Mouse (Mus musculus) hindbrain, postnatal 0 days (tissue): Measurements from ENCODE around the gene Rfx4. TPM values are rescaled to one million over a fixed set of nuclear protein-coding genes. Genes with fewer than 3 reads are reported as not detected.

Experiments
- ATAC-seq: fragments of 200-750 bp; cut with Nextera tagmentation; 2 replicates; pipeline ENCODE4 v1.8.0; 2017; ENCODE audit warnings: mild to moderate bottlenecking, moderate TSS enrichment, moderate library complexity
- DNase-seq: peaks from one replicate; pipeline ENCODE4 v3.0.0-alpha.2; 2015; ENCODE audit warnings: low spot score
- H3K27ac ChIP-seq: fragments of 300-500 bp; sonication (generic); 2 replicates; pipeline ENCODE4 v1.5.1; 2014; ENCODE audit warnings: mild to moderate bottlenecking
- H3K27me3 ChIP-seq: fragments of 300-500 bp; sonication (generic); 2 replicates; pipeline ENCODE4 v1.6.1; 2014; ENCODE audit warnings: low read length, mixed read lengths; ENCODE audit not compliant: insufficient read depth
- H3K36me3 ChIP-seq: fragments of 300-500 bp; sonication (generic); 2 replicates; pipeline ENCODE4 v1.6.1; 2014; ENCODE audit warnings: low read length, mixed read lengths; ENCODE audit not compliant: insufficient read depth
- H3K4me1 ChIP-seq: fragments of 300-500 bp; sonication (generic); 2 replicates; pipeline ENCODE4 v1.6.1; 2014; ENCODE audit warnings: antibody characterized with exemption, low read length, mixed read lengths; ENCODE audit not compliant: insufficient read depth
- H3K4me2 ChIP-seq: fragments of 300-500 bp; sonication (generic); 2 replicates; pipeline ENCODE4 v1.6.1; 2014; ENCODE audit warnings: low read depth, mild to moderate bottlenecking, low read length, moderate library complexity, mixed read lengths
- H3K4me3 ChIP-seq: fragments of 300-500 bp; sonication (generic); 2 replicates; pipeline ENCODE4 v1.5.1; 2014; ENCODE audit warnings: low read length
- H3K9ac ChIP-seq: fragments of 300-500 bp; sonication (generic); replicated peaks from 2 replicates; pipeline ENCODE4 v1.6.1; 2014; ENCODE audit warnings: mild to moderate bottlenecking, low read length, moderate library complexity, mixed read lengths
- H3K9me3 ChIP-seq: fragments of 300-500 bp; sonication (generic); 2 replicates; pipeline ENCODE4 v1.6.1; 2016; ENCODE audit warnings: low read length, mixed read lengths
- CTCF ChIP-seq: IDR thresholded peaks from 2 replicates; pipeline ENCODE4 v1.5.1; 2016; ENCODE audit warnings: antibody characterized with exemption, control low read depth, low read depth
- WGBS: fragments of 180-500 bp; shearing (Covaris S2); extraction: QIAGEN DNeasy Blood & Tissue Kit; methylation state at CpG from one replicate; pipeline ENCODE4 v1.1.7; 2014; 5-methylcytosine and 5-hydroxymethylcytosine counted together
- polyA plus RNA-seq: library from polyadenylated mRNA; unstranded; fragments of >200 nt; fragmentation: Nextera tagmentation; extraction: Ambion mirVana; gene quantifications from 2 replicates; pipeline ENCODE4 v1.2.1, GENCODE M21; 2015
- total RNA-seq: library from RNA; depleted of rRNA; stranded (reverse); fragments of >200 nt; gene quantifications from 2 replicates; pipeline ENCODE4 v1.2.3, GENCODE M21; 2014; rRNA removed

Gene Rfx4
- total and polyA plus RNA-seq, 2 experiments from 2014 or later = 16.1 to 16.7 TPM

GRCm38 (mm10) chr10:84940356-84940755 lies 184.5 kb downstream of the Rfx4 start:
- no peaks in the 10 kb centered on the region for H3K9me3 ChIP-seq
- no peak for ATAC-seq
- no peaks in the 10 kb centered on the region for H3K4me1 ChIP-seq
- no peak for DNase-seq
- no peak overlapping the region for H3K9ac ChIP-seq
- H3K27me3 ChIP-seq = no peaks in the 10 kb centered on the region
- WGBS = 73% methylated on average over 1 of the region's 1 CpGs
- no peak overlapping the region for H3K27ac ChIP-seq
- peaks cover 9% of the 10 kb centered on the region for H3K36me3 ChIP-seq
- TF ChIP-seq CTCF = no peak
- H3K4me3 ChIP-seq = no peak overlapping the region
- H3K4me2 ChIP-seq = no peak overlapping the region

- no peaks in the 10 kb centered on the region for H3K9me3 ChIP-seq
- H3K27me3 ChIP-seq = no peaks in the 10 kb centered on the region
- peak; percentile 52 for TF ChIP-seq CTCF
- no peaks in the 10 kb centered on the region for H3K4me1 ChIP-seq
- no peak for DNase-seq
- H3K27ac ChIP-seq = no peak overlapping the region
- H3K4me2 ChIP-seq = no peak overlapping the region
- 90% methylated on average over 3 of the region's 3 CpGs for WGBS
- no peak overlapping the region for H3K9ac ChIP-seq
- no peak for ATAC-seq
- peaks cover 20% of the 10 kb centered on the region for H3K36me3 ChIP-seq
- no peak overlapping the region for H3K4me3 ChIP-seq
These were observed 189.8 kb downstream of the Rfx4 start for GRCm38 (mm10) chr10:84945692-84946091.

DNA sequence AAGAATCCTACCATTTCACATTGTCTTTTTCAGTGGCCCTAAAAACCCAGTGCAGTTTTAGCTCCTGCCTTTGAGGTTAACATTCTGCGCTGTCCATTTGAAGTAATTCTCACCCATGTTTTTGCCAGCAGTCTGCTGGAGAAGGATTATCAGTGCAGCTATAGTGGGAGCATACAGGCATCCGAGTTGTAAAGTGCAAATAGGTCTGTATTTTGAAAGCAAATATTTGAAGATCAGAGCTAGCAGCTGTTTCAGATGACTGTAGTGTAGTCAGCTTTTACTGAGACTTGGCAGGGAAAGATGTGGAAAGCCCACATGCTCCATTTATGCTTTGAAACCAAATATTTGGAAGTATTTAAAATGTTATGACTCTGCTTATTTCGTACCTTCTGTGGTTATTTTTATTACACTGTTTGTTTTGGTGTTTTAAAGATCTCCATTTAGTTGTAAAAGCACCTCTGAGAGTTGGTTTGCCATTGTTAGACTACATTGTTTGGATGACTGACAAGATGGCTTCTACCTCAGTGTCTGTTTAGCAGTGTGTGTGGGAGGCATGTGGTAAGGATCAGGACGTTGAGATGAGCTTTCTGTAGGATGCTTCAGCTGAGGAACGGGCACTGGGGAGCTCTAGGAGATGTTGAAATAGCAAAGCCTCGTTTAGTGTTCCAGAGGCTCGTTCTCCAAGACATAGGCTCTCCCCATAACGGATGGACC lies 193.3 kb downstream of the Rfx4 start:
- Histone ChIP-seq H3K27me3 (no peaks in the 10 kb centered on the region), H3K4me2 (no peak overlapping the region), H3K9ac (no peak overlapping the region), H3K36me3 (peaks cover 23% of the 10 kb centered on the region), H3K27ac (no peak overlapping the region), H3K9me3 (no peaks in the 10 kb centered on the region), H3K4me1 (no peaks in the 10 kb centered on the region), H3K4me3 (no peak overlapping the region)
- 72% methylated on average over 8 of the region's 8 CpGs for WGBS
- TF ChIP-seq CTCF = no peak
- ATAC-seq (no peak), DNase-seq (no peak)

DNA sequence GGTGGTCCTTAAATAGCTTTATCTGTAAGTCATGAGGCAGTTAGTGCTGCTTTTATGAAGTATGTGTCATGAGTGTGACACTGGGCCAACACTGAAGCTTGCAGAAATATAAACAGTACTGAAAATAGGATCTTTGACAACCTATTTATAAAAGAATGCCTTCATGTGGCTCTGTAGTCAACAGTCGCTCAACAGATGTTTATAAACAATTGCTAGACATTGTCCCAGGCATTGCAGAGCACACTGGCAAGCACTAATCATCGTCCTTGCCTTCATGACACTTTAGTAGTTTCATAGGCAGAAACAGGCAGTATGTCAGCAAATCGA lies 193.8 kb downstream of the Rfx4 start:
- Histone ChIP-seq H3K27ac (no peak overlapping the region), H3K27me3 (no peaks in the 10 kb centered on the region), H3K36me3 (peaks cover 23% of the 10 kb centered on the region), H3K4me1 (no peaks in the 10 kb centered on the region), H3K4me2 (no peak overlapping the region), H3K9ac (no peak overlapping the region), H3K9me3 (no peaks in the 10 kb centered on the region), H3K4me3 (no peak overlapping the region)
- ATAC-seq (no peak), DNase-seq (no peak)
- 82% methylated on average over 3 of the region's 3 CpGs for WGBS
- TF ChIP-seq CTCF = no peak

GRCm38 (mm10) chr10:84950384-84950783 lies 194.5 kb downstream of the Rfx4 start:
- Histone ChIP-seq H3K27me3 (no peaks in the 10 kb centered on the region), H3K4me1 (no peaks in the 10 kb centered on the region), H3K4me2 (no peak overlapping the region), H3K27ac (no peak overlapping the region), H3K9ac (no peak overlapping the region), H3K36me3 (peaks cover 23% of the 10 kb centered on the region), H3K4me3 (no peak overlapping the region), H3K9me3 (no peaks in the 10 kb centered on the region)
- ATAC-seq (no peak), DNase-seq (no peak)
- TF ChIP-seq CTCF = no peak
- 74% methylated on average over 4 of the region's 4 CpGs for WGBS

DNA sequence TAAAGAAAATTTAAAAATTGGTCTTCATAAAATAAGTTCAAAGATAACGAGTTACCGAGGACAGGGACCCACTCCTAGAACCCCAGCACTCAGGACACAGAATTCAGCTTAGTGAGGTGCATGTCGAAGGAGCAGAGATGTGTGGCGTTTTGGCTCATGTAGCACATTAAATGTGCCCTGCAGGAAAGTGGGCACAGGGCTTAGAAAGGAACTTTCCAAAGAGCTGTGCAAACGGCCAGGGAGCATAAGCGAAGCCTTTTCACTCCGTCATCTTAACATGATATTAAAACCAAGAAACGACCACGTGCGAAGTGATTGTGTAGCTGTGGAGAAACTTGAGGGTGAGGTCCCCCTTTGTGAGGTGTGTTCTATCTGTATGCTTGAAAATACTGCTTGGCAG lies 198.4 kb downstream of the Rfx4 start:
- no peak overlapping the region for H3K27ac ChIP-seq
- no peaks in the 10 kb centered on the region for H3K4me1 ChIP-seq
- H3K27me3 ChIP-seq = no peaks in the 10 kb centered on the region
- 91% methylated on average over 10 of the region's 10 CpGs for WGBS
- no peak overlapping the region for H3K4me3 ChIP-seq
- DNase-seq (no peak), ATAC-seq (no peak)
- peaks cover 11% of the 10 kb centered on the region; the same call in 1 of the 2 replicates for H3K36me3 ChIP-seq
- TF ChIP-seq CTCF = no peak
- no peaks in the 10 kb centered on the region for H3K9me3 ChIP-seq
- no peak overlapping the region for H3K9ac ChIP-seq
- H3K4me2 ChIP-seq = no peak overlapping the region

Other genes with a start within 250 kb of the Rfx4 start
- gene Ckap4, start 222.0 kb upstream of the Rfx4 start, total RNA-seq = 53.1 and 58.7 TPM in 2 replicates
- 50.9 and 52.1 TPM in 2 replicates for gene Ckap4, start 222.0 kb upstream of the Rfx4 start, polyA plus RNA-seq
- gene Tcp11l2, start 179.4 kb upstream of the Rfx4 start, total RNA-seq = 8.1 and 11.2 TPM in 2 replicates
- 18.9 and 20.0 TPM in 2 replicates for gene Tcp11l2, start 179.4 kb upstream of the Rfx4 start, polyA plus RNA-seq
- 7.8 and 11.1 TPM in 2 replicates for gene Polr3b, start 133.8 kb upstream of the Rfx4 start, total RNA-seq
- gene Polr3b, start 133.8 kb upstream of the Rfx4 start, polyA plus RNA-seq = 8.7 and 10.1 TPM in 2 replicates
- gene Ric8b, start 161.6 kb downstream of the Rfx4 start, total RNA-seq = 47.6 and 49.6 TPM in 2 replicates
- gene Ric8b, start 161.6 kb downstream of the Rfx4 start, polyA plus RNA-seq = 30.6 and 33.8 TPM in 2 replicates